8 mouse cellular contexts compared by ENCODE assay signal in the genomic region with DNA sequence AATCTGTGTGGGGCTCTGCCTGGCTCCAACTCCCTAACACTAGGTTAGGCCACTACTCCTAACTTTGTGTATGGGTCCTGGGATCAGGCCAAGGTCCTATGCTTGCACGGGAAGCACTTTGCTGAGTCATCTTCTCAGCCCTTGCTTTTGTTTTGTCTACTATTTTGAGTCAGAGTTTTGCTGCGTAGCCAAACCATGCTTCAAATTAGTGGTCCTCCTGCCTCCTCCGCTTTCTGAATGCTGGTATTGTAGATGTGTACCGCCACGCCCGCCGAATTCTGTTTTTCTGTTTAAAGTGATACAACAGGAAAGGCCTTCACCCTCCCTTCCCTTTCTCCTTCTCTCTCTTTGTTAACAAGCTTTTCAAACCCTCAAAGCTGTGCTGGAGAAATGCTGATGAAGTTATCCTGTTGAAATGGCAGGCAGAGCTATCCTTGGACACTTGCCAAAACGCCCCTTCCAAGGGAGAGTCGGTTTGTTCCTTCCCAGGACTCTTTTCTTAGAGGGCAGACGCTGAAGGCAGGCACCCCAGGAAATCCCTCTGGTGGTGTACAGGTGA. TPM values are rescaled to one million over a fixed set of nuclear protein-coding genes. Genes with fewer than 3 reads are reported as not detected.
DNase-seq lines count a peak whose midpoint lies in the region; ATAC-seq and TF ChIP-seq lines count a peak whose summit lies in the region.

No protein-coding gene starts in this region.

- H3K4me1 ChIP-seq in lung, postnatal 0 days (ENCODE audit: insufficient read depth, low read depth, low read length): no peaks in the 10 kb centered on the region
- peaks cover 19% of the 10 kb centered on the region; the same call in 1 of the 2 replicates for H3K4me1 ChIP-seq in embryonic facial prominence, embryonic 12.5 days

- no peaks in the 10 kb centered on the region for H3K79me2 ChIP-seq in myocyte (ENCODE audit: control insufficient read depth, insufficient read depth)

- WGBS in lung, postnatal 0 days: 37% methylated on average over 10 of the region's 10 CpGs
- 51% methylated on average over 10 of the region's 10 CpGs for WGBS in embryonic facial prominence, embryonic 12.5 days

- peak; percentile 42 for DNase-seq in embryo, embryonic 11 days
- no peak for DNase-seq in embryo, embryonic 10 days (ENCODE audit: low spot score)
- DNase-seq in lung, postnatal 0 days (ENCODE audit: low spot score): peak; percentile 41
- DNase-seq in lung, postnatal 25 days (ENCODE audit: low spot score): no peak
- no peak for DNase-seq in right cerebral cortex, adult 18-20 months

- no peak for TF ChIP-seq POLR2A in myocyte (IDR thresholded peaks at IDR 0.05; ENCODE audit: insufficient read length, low read depth)

- no peak overlapping the region for H3K4me3 ChIP-seq in lung, postnatal 0 days (ENCODE audit: low read depth, low read length)
- no peak overlapping the region for H3K4me3 ChIP-seq in embryonic facial prominence, embryonic 12.5 days
- H3K4me3 ChIP-seq in myocyte: no peak overlapping the region

- no peak overlapping the region for H3K27ac ChIP-seq in lung, postnatal 0 days (ENCODE audit: low read length)
- H3K27ac ChIP-seq in embryonic facial prominence, embryonic 12.5 days: 0 out of 2 replicates have a peak overlapping the region, but pooled peaks have one; percentile 24

- H3K36me3 ChIP-seq in lung, postnatal 0 days (ENCODE audit: insufficient read depth, low read length): no peaks in the 10 kb centered on the region
- H3K36me3 ChIP-seq in embryonic facial prominence, embryonic 12.5 days: no peaks in the 10 kb centered on the region
- no peaks in the 10 kb centered on the region for H3K36me3 ChIP-seq in myocyte (ENCODE audit: control insufficient read depth, insufficient read depth)

- no peaks in the 10 kb centered on the region for H3K9me3 ChIP-seq in lung, postnatal 0 days (ENCODE audit: low read length)
- H3K9me3 ChIP-seq in embryonic facial prominence, embryonic 12.5 days: no peaks in the 10 kb centered on the region

- no peak for TF ChIP-seq EP300 in lung, postnatal 0 days (IDR thresholded peaks at IDR 0.05)

- H3K27me3 ChIP-seq in lung, postnatal 0 days (replicated peaks; ENCODE audit: insufficient read depth, low read length): no peaks in the 10 kb centered on the region
- H3K27me3 ChIP-seq in embryonic facial prominence, embryonic 12.5 days: no peaks in the 10 kb centered on the region
- no peaks in the 10 kb centered on the region for H3K27me3 ChIP-seq in myocyte (ENCODE audit: control insufficient read depth, insufficient read depth, insufficient read length)

- peak; percentile 40; the same call in 1 of the 2 replicates for ATAC-seq in lung, postnatal 0 days
- ATAC-seq in embryonic facial prominence, embryonic 12.5 days (ENCODE audit: insufficient number of reproducible peaks, insufficient read depth, low FRiP score, low TSS enrichment): no peak
- no peak for ATAC-seq in frontal cortex, adult (ENCODE audit: low TSS enrichment)

- H3ac ChIP-seq in myocyte (ENCODE audit: control insufficient read depth, insufficient read length): no peak overlapping the region

- H3K4me2 ChIP-seq in lung, postnatal 0 days (replicated peaks; ENCODE audit: low read depth, low read length): no peak overlapping the region
- no peak overlapping the region for H3K4me2 ChIP-seq in embryonic facial prominence, embryonic 12.5 days (replicated peaks)
- peak overlapping the region; percentile 48 for H3K4me2 ChIP-seq in myocyte (ENCODE audit: low read depth)

- no peak for TF ChIP-seq CTCF in lung, postnatal 0 days (IDR thresholded peaks at IDR 0.05)

- no peak overlapping the region for H3K9ac ChIP-seq in lung, postnatal 0 days (replicated peaks; ENCODE audit: low read depth)
- H3K9ac ChIP-seq in embryonic facial prominence, embryonic 12.5 days: no peak overlapping the region

TF ChIP-seq in myocyte, 11 proteins besides CTCF, POLR2A, EP300 and RAD21:
- TF ChIP-seq MYOD1 (IDR thresholded peaks at IDR 0.05; ENCODE audit: control insufficient read depth in 1 of 3, insufficient read length in 2 of 3, low read depth in 2 of 3): no peak
- TF ChIP-seq MYOG (IDR thresholded peaks at IDR 0.05; ENCODE audit: control insufficient read depth in 1 of 3, insufficient read depth in 1 of 3, insufficient read length in 2 of 3, low read depth in 2 of 3): no peak
- no peak for TF ChIP-seq SRF (IDR thresholded peaks at IDR 0.05; ENCODE audit: control insufficient read depth, insufficient read length, low read depth)
- no peak for TF ChIP-seq REST (IDR thresholded peaks at IDR 0.05; ENCODE audit: insufficient read depth, insufficient read length)
TF ChIP-seq in myocyte: peak in this region for 0.

RNA-seq across cellular contexts. Expression of gene Clrn3, which starts 49.1 kb away (rescaled TPM):
- not detected in 2 replicates for polyA plus RNA-seq in lung, postnatal 0 days (2015; fragmentation: Nextera tagmentation; extraction: Ambion mirVana)
- not detected in 2 replicates for polyA plus RNA-seq in embryonic facial prominence, embryonic 12.5 days (2016; fragmentation: Nextera tagmentation; extraction: Ambion mirVana)
- not detected for polyA plus RNA-seq in myocyte (2012; fragmentation: generic; extraction: Trizol)

RNA-seq across cellular contexts. Expression of gene Ptpre, which starts 57.9 kb away (rescaled TPM):
- polyA plus RNA-seq in lung, postnatal 0 days (2015; fragmentation: Nextera tagmentation; extraction: Ambion mirVana): 8.6 and 8.7 TPM in 2 replicates
- 2.4 and 2.5 TPM in 2 replicates for polyA plus RNA-seq in embryonic facial prominence, embryonic 12.5 days (2016; fragmentation: Nextera tagmentation; extraction: Ambion mirVana)
- polyA plus RNA-seq in myocyte (2012; fragmentation: generic; extraction: Trizol): 2.4 TPM

Comparison
In these comparisons a context has a peak if more than half of its experiments do, and no peak if none do; other contexts are left out.
1. DNase-seq: peak in embryo, embryonic 11 days (single experiment) and lung, postnatal 0 days (single experiment); none in embryo, embryonic 10 days (single experiment), lung, postnatal 25 days (single experiment) and right cerebral cortex, adult 18-20 months (single experiment).